Comparison of ENCODE assay signal across 9 mouse cellular contexts in the genomic region with DNA sequence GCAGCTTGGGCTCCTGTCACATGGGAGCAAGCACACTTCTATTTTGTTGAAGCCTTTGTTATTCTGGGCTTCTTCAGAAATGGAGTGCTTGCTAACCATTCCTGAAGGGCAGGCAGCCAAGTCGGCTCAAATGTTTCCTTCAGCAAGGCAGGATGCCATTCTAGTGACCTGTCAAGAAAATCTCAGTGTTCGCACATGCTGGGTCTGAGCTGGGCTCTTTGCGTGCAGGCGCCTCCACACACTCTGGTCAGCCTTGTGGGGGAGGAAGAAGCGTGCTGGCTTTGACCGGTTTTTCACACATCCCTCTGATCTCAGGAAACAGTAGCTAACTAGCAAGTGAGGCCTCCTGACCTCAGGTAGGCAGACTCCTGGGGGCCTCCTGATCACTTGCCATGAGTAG. TPM values are rescaled to one million over a fixed set of nuclear protein-coding genes. Genes with fewer than 3 reads are reported as not detected.
A peak's percentile ranks its signal among the peaks of the same experiment; 100 is the strongest.
DNase-seq lines count a peak whose midpoint lies in the region; ATAC-seq and TF ChIP-seq lines count a peak whose summit lies in the region.
"Had no signal": no experiment of that assay in that cellular context is flagged by ENCODE, and none has a peak within 500 bp of the region (broad histone marks: within the 10 kb centered on the region; RNA-seq: fewer than 3 reads in every experiment).

No protein-coding gene starts in this region.

- H3K27me3 ChIP-seq in forebrain, embryonic 10.5 days (ENCODE audit: poor library complexity, severe bottlenecking), result 0 out of 2 replicates have a peak, but pooled peaks cover 2% of the 10 kb centered on the region
- no peaks in the 10 kb centered on the region for H3K27me3 ChIP-seq in forebrain, postnatal 0 days (ENCODE audit: insufficient read depth, low read length)

- DNase-seq in forebrain, embryonic 10.5 days (ENCODE audit: extremely low spot score, low spot score), result no peak
- no peak for DNase-seq in forebrain, postnatal 0 days
- peak; percentile 75 for DNase-seq in 3134 (ENCODE audit: extremely low read depth, insufficient read length, low spot score)
- DNase-seq in cerebellum, postnatal 25 days, result peak; percentile 62 to 68
- peak; percentile 57 for DNase-seq in kidney, adult 18-20 months
- DNase-seq in lung, postnatal 4 days, result peak; percentile 83 to 90
- no peak for DNase-seq in B cell, adult 2 months
- DNase-seq in layer of hippocampus, adult 11-12 months (ENCODE audit: low spot score), result no peak

- TF ChIP-seq CTCF in forebrain, postnatal 0 days (IDR thresholded peaks at IDR 0.05; ENCODE audit: low read depth), result no peak

- no peak overlapping the region for H3K4me3 ChIP-seq in forebrain, embryonic 10.5 days
- no peak overlapping the region for H3K4me3 ChIP-seq in forebrain, postnatal 0 days (ENCODE audit: low read depth, low read length)

- no peaks in the 10 kb centered on the region for H3K9me3 ChIP-seq in forebrain, embryonic 10.5 days
- H3K9me3 ChIP-seq in forebrain, postnatal 0 days (ENCODE audit: low read length), result no peaks in the 10 kb centered on the region

- no peak overlapping the region for H3K4me2 ChIP-seq in forebrain, postnatal 0 days (ENCODE audit: low read depth)

- H3K4me1 ChIP-seq in forebrain, embryonic 10.5 days, result peaks cover 59% of the 10 kb centered on the region
- H3K4me1 ChIP-seq in forebrain, postnatal 0 days (ENCODE audit: insufficient read depth), result peaks cover 23% of the 10 kb centered on the region

- no peak for ATAC-seq in forebrain, postnatal 0 days

- H3K27ac ChIP-seq in forebrain, embryonic 10.5 days, result peak overlapping the region; percentile 52; the same call in 1 of the 2 replicates
- H3K27ac ChIP-seq in forebrain, postnatal 0 days (ENCODE audit: low read depth, low read length), result no peak overlapping the region
- H3K27ac ChIP-seq: liver, embryonic 14.5 days had no signal

- no peak overlapping the region for H3K9ac ChIP-seq in forebrain, postnatal 0 days
- H3K9ac ChIP-seq: liver, embryonic 14.5 days had no signal

- 68% methylated on average over 6 of the region's 6 CpGs for WGBS in forebrain, embryonic 10.5 days
- WGBS in forebrain, postnatal 0 days, result 20% methylated on average over 6 of the region's 6 CpGs

- H3K36me3 ChIP-seq in forebrain, embryonic 10.5 days (replicated peaks), result no peaks in the 10 kb centered on the region
- H3K36me3 ChIP-seq in forebrain, postnatal 0 days (ENCODE audit: insufficient read depth), result no peaks in the 10 kb centered on the region

RNA-seq across cellular contexts. Expression of gene Osbpl2, which starts 3.8 kb away (rescaled TPM):
- polyA plus RNA-seq in forebrain, embryonic 10.5 days (2016; fragmentation: Nextera tagmentation; extraction: Ambion mirVana), result 23.9 and 26.2 TPM in 2 replicates
- total RNA-seq in forebrain, postnatal 0 days (2014; rRNA removed), result 63.0 and 64.2 TPM in 2 replicates
- polyA plus RNA-seq in forebrain, postnatal 0 days (2015; fragmentation: Nextera tagmentation; extraction: Ambion mirVana), result 61.0 and 69.8 TPM in 2 replicates

RNA-seq across cellular contexts. Expression of gene Hrh3, which starts 11.0 kb away (rescaled TPM):
- polyA plus RNA-seq in forebrain, embryonic 10.5 days (2016; fragmentation: Nextera tagmentation; extraction: Ambion mirVana), result 1.1 and 1.3 TPM in 2 replicates
- total RNA-seq in forebrain, postnatal 0 days (2014; rRNA removed), result 11.3 and 13.3 TPM in 2 replicates
- 4.6 and 6.1 TPM in 2 replicates for polyA plus RNA-seq in forebrain, postnatal 0 days (2015; fragmentation: Nextera tagmentation; extraction: Ambion mirVana)
- polyA plus RNA-seq: liver, embryonic 14.5 days had no signal

RNA-seq across cellular contexts. Expression of gene Mtg2, which starts 44.9 kb away (rescaled TPM):
- 34.0 and 35.2 TPM in 2 replicates for polyA plus RNA-seq in forebrain, embryonic 10.5 days (2016; fragmentation: Nextera tagmentation; extraction: Ambion mirVana)
- 27.9 and 32.2 TPM in 2 replicates for total RNA-seq in forebrain, postnatal 0 days (2014; rRNA removed)
- 23.5 and 25.5 TPM in 2 replicates for polyA plus RNA-seq in forebrain, postnatal 0 days (2015; fragmentation: Nextera tagmentation; extraction: Ambion mirVana)

RNA-seq across cellular contexts. Expression of gene Adrm1, which starts 56.0 kb away (rescaled TPM):
- 271 and 281 TPM in 2 replicates for polyA plus RNA-seq in forebrain, embryonic 10.5 days (2016; fragmentation: Nextera tagmentation; extraction: Ambion mirVana)
- total RNA-seq in forebrain, postnatal 0 days (2014; rRNA removed), result 133 and 168 TPM in 2 replicates
- polyA plus RNA-seq in forebrain, postnatal 0 days (2015; fragmentation: Nextera tagmentation; extraction: Ambion mirVana), result 219 and 222 TPM in 2 replicates

Comparison
In these comparisons a context has a peak if more than half of its experiments do, and no peak if none do; other contexts are left out.
1. DNase-seq: peak in 3134 (single experiment), cerebellum, postnatal 25 days (2 of 2), kidney, adult 18-20 months (single experiment) and lung, postnatal 4 days (2 of 2); none in forebrain, embryonic 10.5 days (single experiment), forebrain, postnatal 0 days (single experiment), B cell, adult 2 months (0 of 2) and layer of hippocampus, adult 11-12 months (single experiment).